Mouse (Mus musculus) kidney, adult 2 months (tissue): ENCODE data around the gene Fam199x.

Source experiments
- CTCF ChIP-seq: fragments of 200-500 bp; conservative IDR thresholded peaks from 2 replicates; pipeline ENCODE4 v1.5.1; 2011; ENCODE audit warnings: low read depth, mild to moderate bottlenecking, control low read depth, low read length, moderate library complexity, mixed read lengths; ENCODE audit not compliant: insufficient read depth, insufficient read length
- POLR2A ChIP-seq: fragments of 200-500 bp; IDR thresholded peaks from one replicate; pipeline ENCODE4 v1.6.1; 2011; ENCODE audit warnings: low read depth, low read length, control low read depth

- TF ChIP-seq CTCF (no peak), POLR2A (no peak)
These were observed 13.8 kb downstream of the Fam199x start for GRCm38 (mm10) chrX:137063202-137063601.
